Mouse (Mus musculus) retina, postnatal 1 day (tissue): ENCODE measurements around the gene Acp5.
A peak's percentile ranks its signal among the peaks of the same experiment; 100 is the strongest.

ENCODE experiments used
- DNase-seq: peaks from one replicate; pipeline ENCODE4 v3.0.0-alpha.2; 2012

Gene Acp5

GRCm38 (mm10) chr9:22092746-22093145 lies 42.8 kb downstream of the Acp5 start:
- DNase-seq: no peak

DNA sequence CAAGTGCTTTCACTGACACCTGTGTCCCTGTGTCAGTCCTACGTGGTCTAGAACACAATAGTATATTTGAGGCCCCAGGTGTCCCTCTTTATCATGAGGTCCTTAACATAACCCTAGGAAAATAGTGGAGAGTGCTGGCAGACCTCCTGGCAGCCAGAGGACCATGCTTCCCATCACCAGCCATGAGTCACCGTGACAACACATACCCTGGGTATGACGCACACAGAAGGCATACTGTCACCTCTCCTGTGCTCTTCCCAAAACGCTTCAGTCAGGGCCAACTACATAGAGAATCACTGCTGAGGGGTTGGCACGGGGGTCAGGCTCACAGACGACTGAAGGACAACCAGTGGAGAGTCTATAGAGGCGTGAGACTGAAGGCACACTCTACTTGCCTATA lies 45.5 kb downstream of the Acp5 start:
- DNase-seq: no peak

DNA sequence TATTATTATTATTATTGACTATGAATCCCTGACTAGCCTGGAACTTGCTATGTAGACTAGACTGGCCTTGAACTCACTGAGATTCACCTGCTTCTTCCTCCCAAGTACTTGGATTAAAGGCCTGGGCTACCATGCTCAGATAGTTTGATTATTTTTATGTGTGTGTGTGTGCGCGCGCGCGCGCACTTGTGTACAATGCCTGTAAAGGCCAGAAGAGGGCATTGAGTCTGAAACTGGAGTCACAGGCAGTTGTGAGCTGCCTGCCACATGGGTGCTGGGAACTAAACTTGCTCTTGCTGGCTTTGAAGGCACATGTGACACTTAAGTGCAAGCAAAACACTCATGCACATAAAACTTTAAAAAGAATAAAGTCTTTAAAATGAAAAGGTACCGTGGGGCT lies 46.2 kb downstream of the Acp5 start:
- DNase-seq: no peak

DNA sequence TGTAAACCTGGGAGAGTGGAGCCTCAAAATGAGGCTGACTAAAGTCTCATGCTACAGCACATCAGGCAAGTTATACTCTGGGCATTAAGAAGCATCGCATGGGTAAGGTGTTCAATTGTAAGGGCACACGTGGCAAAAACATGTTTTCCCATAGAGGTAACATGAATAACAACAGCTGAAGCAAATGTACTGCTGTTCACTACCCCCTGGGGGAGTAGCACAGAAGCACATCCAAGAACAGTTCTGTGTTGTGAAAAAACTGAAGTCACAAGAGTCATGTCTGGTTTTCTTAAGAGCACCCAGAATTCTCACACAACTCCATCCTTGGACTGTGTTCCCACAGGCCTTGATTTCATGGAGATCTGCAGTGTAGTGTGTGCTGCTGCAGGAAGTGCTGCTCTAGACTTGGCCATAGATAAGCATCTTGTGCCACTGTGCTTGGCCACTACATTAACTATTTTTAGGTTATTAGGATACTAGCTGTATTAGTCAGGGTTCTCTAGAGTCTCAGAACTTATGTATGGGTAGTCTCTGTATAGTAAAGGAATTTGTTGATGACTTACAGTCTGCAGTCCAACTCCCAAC lies 48.4 kb downstream of the Acp5 start:
- DNase-seq: no peak

GRCm38 (mm10) chr9:22086012-22086411 lies 49.5 kb downstream of the Acp5 start:
- no peak for DNase-seq

DNA sequence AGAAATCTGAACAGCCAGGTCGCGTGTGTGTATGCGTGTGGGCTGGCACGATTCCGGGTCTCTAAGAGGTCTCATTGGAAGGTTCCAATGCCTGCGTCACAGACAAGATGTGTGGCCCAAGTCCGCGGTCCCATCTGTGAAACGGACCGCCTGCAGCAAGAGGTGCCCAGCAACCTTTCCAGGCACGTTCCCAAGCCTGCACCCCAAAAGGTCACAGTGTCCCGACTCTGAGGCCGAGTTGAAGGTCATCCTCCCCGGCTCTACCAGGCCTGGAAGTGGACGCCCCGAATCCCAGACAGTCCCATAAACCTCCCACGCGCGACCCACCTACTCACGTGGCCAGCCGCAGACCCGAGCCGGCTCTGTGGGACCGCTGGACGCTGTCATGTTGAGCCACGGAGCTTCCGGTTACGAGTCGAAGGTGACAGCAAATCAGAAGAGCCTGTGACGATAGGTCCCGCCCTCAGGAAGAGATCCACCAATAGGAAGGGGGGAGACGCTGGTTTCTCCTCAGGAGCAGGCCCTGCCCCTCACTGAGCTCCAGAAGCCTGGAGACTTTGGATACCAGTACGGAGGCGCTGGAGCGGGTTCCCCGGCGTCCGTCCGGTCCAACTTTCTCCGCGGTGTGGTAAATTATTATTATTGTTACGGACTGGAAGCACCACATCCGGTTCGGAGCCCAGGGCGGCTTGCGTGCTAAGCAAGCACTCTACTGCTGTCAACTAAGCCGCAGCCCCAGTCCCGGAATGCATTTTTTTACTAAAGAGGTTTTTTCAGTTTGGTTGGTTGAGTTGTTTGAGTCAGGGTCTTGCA lies 50.3 kb downstream of the Acp5 start, which contains the start of gene Ecsit:
Gene Ecsit, minus strand, starts transcription at position 417 of the 813 bp plus-strand sequence.
- DNase-seq: peak; percentile 98

GRCm38 (mm10) chr9:22084667-22085021 lies 50.9 kb downstream of the Acp5 start:
- DNase-seq: no peak
